Mouse (Mus musculus) splenic B cell, adult 2 months (primary cell): ENCODE measurements around the gene Nim1k.

Experiments
- DNase-seq: peaks from one replicate; pipeline ENCODE4 v3.0.0-alpha.2; 2011; ENCODE audit warnings: low read depth, low spot score
- H3K27me3 ChIP-seq: 2 replicates; pipeline ENCODE4 v1.6.1; 2012; ENCODE audit warnings: mild to moderate bottlenecking, low read length, moderate library complexity, mixed read lengths; ENCODE audit not compliant: control insufficient read depth, poor library complexity, insufficient read depth, severe bottlenecking
- H3K36me3 ChIP-seq: 2 replicates; pipeline ENCODE4 v1.6.1; 2012; ENCODE audit warnings: mild to moderate bottlenecking, low read length, moderate library complexity, mixed read lengths; ENCODE audit not compliant: control insufficient read depth, poor library complexity, insufficient read depth, severe bottlenecking

Nim1k gene

GRCm38 (mm10) chr13:119746930-119747329 lies 8.8 kb downstream of the Nim1k start:
- DNase-seq: no peak

DNA sequence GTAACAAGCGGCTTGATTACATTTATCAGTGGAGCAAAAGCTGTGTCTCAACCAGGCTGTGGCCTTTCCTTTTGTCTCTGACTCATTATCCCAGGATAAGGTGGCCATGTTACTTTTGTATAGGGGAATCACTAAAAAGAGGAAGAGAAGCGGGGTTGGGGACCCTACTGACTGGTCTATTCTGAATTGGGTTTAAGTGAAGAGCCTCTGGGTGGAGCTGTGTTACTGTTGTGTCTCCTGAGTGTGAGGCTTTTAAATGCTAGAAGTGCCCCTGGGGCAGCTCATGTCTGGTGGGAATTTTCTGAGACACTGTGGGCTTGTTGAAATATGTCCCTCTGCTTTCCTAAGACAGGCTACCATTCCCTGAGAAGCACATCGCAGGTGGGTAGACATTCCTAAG lies 12.2 kb downstream of the Nim1k start:
- H3K27me3 ChIP-seq: no peaks in the 10 kb centered on the region
- no peak for DNase-seq

More at GRCm38 (mm10) chr13:119746930-119747329, 8.8 kb downstream of the Nim1k start:
- no peaks in the 10 kb centered on the region for H3K36me3 ChIP-seq
- H3K27me3 ChIP-seq: no peaks in the 10 kb centered on the region

DNA sequence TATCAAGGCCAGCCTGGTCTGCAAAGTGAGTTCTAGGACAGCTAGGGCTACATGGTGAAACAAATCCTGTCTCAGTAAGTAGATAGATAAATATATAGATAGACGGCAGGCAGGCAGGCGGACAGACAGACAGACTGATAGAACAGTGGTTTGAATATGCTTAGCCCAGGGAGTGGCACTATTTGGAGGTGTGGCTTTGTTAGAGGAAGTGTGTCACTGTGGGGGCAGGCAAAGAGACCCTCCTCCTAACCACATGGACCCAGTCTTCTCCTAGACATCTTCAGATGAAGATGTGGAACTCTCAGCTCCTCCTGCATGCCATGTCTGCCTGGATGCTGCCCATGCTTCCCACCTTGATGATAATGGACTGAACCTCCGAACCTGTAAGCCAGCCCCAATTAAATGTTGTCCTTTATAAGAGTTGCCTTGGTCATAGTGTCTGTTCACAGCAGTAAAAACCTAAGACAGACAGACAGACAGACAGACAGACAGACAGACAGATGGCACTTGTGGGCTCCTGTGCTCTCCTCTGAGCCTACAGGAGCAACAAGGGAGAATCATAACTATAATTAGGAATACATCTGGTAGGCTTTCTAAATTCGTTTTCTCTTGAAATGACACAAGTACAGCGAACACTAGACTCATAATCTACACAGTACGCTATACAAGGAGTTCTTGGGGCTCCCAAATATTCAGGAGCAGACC lies 12.8 kb downstream of the Nim1k start:
- Histone ChIP-seq H3K36me3 (no peaks in the 10 kb centered on the region), H3K27me3 (no peaks in the 10 kb centered on the region)
- DNase-seq: no peak

More for the DNA sequence above, 12.2 kb downstream of the Nim1k start:
- H3K36me3 ChIP-seq: no peaks in the 10 kb centered on the region

DNA sequence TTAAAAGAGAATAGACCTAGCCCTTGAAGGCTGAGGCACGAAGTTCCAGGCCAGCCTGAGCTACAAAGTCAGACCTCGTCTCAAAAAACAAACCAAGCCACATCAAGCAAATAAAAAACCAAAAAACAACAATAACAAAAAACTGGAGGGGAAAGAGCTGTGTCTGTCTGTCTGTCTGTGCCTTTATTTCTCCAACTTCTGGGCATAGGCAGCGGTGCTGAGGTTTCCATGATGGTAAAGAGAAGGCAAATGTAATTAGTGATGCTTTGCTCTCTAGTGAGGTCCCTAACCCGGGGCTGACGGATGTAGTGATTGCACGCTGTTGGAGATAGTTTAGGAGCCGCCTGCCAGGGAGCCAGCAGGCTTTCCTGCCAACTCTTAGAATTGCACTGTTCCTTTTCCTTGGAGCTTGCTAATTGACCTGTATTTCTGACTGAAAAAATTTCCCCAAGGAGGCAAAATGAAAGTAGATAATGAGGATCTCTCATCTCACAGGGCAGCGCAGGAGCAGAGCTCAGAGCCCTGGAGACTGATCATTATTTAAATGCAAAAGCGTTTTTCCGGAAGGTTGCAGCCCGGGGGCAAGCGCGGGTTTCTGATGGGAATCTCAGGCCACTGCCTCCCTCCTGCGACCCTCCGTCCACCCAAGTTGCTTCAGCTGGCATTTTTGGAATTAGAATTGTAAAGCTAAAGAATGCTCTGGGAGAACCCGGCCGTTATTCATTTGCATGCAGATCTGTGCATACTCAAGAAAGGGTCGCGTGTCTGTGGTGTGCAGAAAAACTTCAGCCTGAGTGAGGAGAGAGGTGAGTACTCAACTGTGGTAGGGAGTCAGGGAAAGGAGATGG lies 14.1 kb downstream of the Nim1k start:
- Histone ChIP-seq H3K27me3 (no peaks in the 10 kb centered on the region), H3K36me3 (no peaks in the 10 kb centered on the region)
- no peak for DNase-seq

DNA sequence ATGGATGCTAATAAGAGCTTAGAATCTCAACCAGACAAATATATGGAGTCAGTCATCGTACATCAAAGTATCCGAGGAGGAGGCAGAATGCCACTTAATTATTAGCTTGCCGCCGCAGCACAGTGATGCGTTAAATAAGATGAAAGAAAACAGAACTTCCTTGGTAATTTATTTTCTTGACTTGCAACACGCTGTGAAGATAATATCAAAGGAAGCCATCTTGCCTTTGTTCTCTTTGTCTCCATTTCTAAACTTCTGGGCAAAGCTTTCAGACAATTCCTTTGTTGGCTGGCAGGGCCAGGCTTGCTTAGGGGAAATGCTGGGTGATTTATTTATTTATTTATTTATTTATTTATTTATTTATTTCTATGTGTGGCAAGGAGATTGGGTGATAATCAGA lies 24.2 kb downstream of the Nim1k start:
- Histone ChIP-seq H3K27me3 (no peaks in the 10 kb centered on the region), H3K36me3 (no peaks in the 10 kb centered on the region)
- no peak for DNase-seq

GRCm38 (mm10) chr13:119729406-119729805 lies 26.3 kb downstream of the Nim1k start:
- H3K36me3 ChIP-seq: no peaks in the 10 kb centered on the region

GRCm38 (mm10) chr13:119727608-119728387 lies 27.9 kb downstream of the Nim1k start:
- no peak for DNase-seq
- H3K27me3 ChIP-seq: no peaks in the 10 kb centered on the region
- no peaks in the 10 kb centered on the region for H3K36me3 ChIP-seq

More at GRCm38 (mm10) chr13:119729406-119729805, 26.3 kb downstream of the Nim1k start:
- no peaks in the 10 kb centered on the region for H3K27me3 ChIP-seq
- no peak for DNase-seq

DNA sequence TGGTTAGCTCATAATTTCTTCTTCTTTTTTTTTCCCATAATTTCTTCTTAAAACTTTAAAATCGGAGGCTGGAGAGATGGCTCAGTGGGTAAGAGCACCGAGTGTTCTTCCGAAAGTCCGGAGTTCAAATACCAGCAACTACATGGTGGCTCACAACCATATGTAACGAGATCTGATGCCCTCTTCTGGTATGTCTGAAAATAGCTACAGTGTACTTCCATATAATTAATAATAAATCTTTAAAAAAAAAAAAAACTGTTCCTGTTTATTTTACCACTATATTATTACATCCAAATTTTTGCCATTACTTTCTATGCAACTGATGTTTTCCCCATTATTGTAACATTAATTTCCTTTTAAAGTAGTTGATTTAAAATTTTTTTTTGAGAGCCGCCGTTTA lies 31.1 kb downstream of the Nim1k start:
- H3K36me3 ChIP-seq: no peaks in the 10 kb centered on the region
- no peaks in the 10 kb centered on the region for H3K27me3 ChIP-seq
- DNase-seq: peak; percentile 15

DNA sequence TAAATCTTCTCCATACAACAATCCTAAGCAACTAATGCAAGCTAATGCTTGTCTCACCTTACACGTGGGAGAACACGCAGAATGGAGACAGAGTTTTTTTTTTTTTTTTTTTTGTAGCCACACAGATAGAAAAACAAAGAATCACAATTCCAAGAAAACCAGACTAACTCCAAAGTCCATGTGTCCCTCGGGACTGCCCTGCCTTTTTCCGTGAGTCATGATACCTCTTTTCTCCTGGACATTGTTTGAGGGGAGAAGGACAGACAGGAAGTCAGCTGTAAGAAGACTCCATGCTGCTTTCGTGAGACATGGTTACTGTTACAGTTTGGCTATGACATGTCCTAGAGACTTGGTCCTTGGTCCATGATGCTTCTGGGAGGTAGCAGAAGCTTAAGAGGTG lies 32.3 kb downstream of the Nim1k start:
- H3K27me3 ChIP-seq: no peaks in the 10 kb centered on the region
- H3K36me3 ChIP-seq: no peaks in the 10 kb centered on the region
- DNase-seq: no peak

DNA sequence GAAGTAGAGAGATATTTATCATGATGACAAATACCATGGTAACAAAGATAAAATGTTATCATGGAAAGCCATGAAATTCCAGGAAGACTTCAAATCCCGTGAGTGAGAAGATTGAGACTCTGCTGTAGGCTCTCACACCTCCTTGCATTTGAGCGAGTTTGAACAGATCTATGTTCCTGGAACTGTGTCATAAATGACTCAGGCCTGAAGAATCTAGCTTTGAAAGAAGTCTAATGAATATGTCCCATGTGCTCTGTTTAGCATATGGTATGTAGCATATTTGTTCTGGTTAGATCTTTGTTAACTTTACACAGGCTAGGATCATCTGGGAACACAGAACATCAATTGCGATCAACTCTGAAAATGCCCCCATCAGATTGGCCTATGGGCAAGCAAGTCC lies 33.2 kb downstream of the Nim1k start:
- Histone ChIP-seq H3K27me3 (no peaks in the 10 kb centered on the region), H3K36me3 (no peaks in the 10 kb centered on the region)
- no peak for DNase-seq

DNA sequence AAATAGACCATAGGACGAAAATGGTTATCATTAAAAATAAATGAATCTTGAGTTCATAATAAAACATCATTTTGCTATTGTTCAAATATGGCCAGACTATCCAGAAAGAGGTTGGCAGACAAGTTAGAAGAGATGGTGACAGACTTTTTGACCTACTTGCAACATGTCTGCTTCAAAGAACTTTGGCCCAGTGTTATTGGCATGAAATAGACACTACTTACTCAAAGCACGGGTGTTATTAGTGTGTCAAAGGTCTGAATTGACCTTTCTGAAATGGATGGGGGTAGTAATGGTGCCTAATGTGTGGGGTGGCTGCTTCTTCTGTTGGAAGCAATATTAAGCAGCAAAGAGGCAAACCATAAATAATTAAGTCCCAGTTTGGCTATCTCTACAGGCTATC lies 39.6 kb downstream of the Nim1k start:
- Histone ChIP-seq H3K36me3 (no peaks in the 10 kb centered on the region), H3K27me3 (no peaks in the 10 kb centered on the region)
- DNase-seq: no peak

DNA sequence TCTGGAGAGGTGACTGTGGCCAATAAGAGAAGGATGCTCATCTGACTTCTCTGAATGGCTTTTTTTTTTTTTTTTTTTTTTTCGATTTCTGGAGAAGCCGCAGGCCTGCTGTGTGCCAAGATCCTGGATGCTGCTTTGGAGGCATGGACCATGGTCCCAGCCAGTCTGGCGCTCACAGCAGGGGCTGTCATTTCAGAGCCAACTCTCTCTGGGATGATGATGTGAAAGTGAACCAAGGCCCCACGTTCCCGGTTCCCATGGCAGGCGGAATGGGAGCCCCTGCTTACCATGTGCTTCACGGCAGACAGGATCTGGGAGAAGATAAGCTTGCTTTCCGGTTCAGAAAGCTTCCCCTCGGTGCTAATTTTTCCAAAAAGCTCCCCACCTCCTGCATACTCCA lies 41.9 kb downstream of the Nim1k start:
- no peaks in the 10 kb centered on the region for H3K27me3 ChIP-seq
- no peak for DNase-seq
- H3K36me3 ChIP-seq: no peaks in the 10 kb centered on the region

GRCm38 (mm10) chr13:119713107-119713787 lies 42.4 kb downstream of the Nim1k start:
- DNase-seq: no peak
- Histone ChIP-seq H3K27me3 (no peaks in the 10 kb centered on the region), H3K36me3 (no peaks in the 10 kb centered on the region)

- no peaks in the 10 kb centered on the region for H3K36me3 ChIP-seq
- H3K27me3 ChIP-seq: no peaks in the 10 kb centered on the region
- DNase-seq: no peak
Measured at GRCm38 (mm10) chr13:119712463-119712862, 43.2 kb downstream of the Nim1k start.
